Mouse (Mus musculus): ENCODE data around the gene Brwd1. TPM values are rescaled to one million over a fixed set of nuclear protein-coding genes. Genes with fewer than 3 reads are reported as not detected.
"Not testable (repeated sequence)": the region's sequence is repeated elsewhere in the genome, so short reads cannot be mapped to it uniquely, and the experiment has no call there.

Brwd1 gene
- total RNA-seq, 2 experiments from 2014 or later = 41.7 to 44.6 TPM

DNA sequence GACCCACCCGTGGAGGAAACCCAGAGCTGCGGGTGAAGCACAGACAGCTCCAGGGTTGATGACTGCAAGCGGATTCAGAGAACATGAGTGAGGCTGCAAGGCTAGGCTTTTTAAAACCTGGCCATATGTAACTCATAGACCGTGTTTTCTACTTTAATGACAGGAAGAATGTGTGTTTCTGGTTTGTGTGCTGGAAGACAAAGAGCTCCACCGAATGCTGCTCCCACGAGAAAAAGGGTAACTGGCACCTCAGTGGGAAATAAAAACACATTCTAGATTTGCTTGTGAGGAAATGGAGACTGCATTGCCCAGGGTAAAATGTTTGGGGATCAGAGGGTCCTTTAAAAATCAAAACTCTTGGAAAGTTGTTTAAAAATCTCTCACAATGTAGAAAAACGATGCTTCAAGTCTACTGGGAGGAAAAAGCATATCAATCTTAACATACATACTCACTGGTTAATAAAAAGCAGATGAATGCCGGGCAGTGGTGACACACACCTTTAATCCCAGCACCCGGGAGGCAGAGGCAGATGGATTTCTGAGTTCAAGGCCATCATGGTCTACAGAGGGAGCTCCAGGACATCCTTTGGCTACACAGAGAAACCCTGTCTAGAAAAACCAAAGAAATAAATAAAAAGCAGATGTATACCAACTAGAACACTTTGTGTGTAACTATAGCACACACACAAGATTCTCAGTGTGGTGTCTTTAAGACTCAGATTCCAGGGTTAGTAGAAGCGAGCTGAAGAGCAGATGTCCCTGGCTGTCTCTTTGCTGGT, 91.0 kb downstream of the Brwd1 start:
- ATAC-seq (replicated peaks; ENCODE audit: poor library complexity, severe bottlenecking) = no peak

DNA sequence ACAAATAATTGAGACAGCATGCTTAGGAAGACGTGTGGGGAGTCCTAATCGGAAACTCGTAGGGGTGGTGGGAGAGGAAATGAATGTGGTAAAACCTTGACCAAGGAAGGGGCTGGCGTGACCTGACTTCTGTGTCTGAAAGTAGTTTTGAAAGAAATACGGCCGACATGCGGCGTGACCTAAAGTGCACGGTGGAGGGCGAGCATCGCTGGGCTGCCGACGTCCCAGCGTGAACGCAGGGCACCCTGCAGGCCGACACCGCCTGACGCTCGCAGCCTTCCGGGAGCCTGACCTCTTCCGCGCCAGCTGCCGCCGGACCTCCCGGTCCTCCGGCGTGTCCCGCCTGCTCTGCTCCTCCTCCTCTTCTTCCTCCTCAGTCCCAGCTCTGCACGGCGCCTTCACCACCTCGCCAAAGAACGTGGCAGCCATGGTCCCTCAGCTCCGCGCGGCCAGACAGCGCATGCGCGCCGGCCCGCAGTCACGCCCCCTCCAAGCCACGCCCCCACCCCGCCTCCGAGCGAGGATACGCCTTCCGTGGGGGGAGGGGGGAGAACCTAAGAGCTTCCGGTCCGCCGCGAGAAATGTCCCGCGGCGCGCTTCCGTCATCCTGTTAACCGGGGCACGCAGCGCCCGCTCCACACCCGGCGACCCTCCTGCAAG, 91.7 kb downstream of the Brwd1 start, which contains the start of gene Psmg1:
Gene Psmg1 (minus strand): TSS at position 499 of the 660 bp plus-strand sequence.
- ATAC-seq (replicated peaks; ENCODE audit: poor library complexity, severe bottlenecking) = peak; percentile 93

DNA sequence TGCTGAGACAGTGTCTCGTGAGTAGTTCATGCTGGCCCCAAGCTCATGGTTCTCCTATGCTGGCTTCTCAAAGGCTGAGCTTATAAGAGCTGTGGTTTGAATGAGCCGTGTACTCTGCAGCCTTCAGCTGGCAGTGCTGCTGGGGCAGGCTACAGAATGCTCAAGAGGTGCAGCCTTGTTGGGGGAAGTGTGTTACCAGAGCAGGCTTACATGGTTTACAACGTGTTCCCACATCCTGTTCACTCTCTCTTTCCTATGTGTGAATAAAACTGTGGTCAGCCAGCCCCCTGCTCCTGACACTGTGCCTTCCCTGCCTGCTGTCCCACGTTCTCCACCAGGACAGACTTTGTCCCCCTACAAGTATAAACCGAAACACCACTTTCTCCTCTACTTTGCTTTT, 97.4 kb downstream of the Brwd1 start:
- ATAC-seq (replicated peaks; ENCODE audit: poor library complexity, severe bottlenecking) = peak; percentile 77

DNA sequence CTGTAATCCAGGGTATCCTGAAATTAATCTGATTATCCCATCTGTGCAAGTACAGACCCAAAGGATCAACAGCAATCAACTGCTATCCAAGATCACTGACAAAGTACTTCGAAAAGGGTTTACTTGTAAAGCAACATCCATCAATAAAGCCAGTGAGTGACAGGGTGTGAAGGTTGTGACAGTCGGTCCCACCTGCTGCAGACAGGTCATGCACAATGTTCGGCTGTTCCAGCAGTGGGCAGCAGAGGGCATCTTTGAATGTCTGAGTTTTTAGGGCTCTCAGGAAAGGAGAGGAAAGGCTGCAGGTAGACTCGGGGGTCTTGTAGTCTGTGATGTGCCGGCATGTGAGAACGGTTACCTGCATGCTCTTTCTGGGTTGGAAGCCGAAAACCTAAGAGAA, 98.7 kb downstream of the Brwd1 start:
- peak; percentile 68 for ATAC-seq (replicated peaks; ENCODE audit: poor library complexity, severe bottlenecking)

DNA sequence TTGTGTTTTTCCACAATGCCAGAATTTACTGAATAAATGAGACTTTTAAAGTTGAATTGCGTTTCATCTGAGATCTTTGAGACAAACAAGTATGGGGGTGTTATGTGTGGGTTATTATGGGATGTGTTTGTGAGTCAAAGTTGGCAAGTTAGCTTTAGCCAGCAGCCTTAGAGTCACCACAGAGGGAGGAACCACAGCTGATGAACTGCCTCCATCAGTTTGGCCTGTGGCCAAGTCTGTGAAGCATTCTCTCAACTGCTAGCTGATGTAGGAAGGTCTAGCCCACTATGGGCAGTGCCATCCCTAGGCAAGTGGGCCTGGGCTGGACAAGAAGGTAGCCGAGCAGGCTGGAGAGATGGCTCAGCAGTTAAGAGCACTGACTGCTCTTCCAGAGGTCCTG, 111.5 kb downstream of the Brwd1 start:
- no peak for ATAC-seq (replicated peaks; ENCODE audit: poor library complexity, severe bottlenecking)

DNA sequence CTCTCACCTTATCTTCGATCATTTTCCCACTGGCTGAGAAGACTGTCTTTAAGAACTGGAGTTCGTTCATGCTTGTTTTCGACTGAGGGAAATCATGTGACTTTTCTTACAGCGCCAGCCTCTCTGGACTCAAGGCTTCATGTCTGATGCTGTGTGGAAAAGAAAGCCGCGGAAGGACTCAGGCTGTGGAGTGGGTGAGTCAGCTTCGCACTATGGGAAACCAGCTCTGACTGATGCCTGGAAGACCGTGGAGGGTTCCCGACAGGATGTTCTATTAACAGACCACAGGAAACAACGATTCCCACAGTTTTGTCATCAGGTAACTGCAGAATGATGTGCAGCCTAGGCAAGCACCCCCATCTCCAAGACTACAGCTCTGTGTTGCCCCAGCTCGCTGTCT, 114.9 kb downstream of the Brwd1 start:
- ATAC-seq (replicated peaks; ENCODE audit: poor library complexity, severe bottlenecking) = no peak

DNA sequence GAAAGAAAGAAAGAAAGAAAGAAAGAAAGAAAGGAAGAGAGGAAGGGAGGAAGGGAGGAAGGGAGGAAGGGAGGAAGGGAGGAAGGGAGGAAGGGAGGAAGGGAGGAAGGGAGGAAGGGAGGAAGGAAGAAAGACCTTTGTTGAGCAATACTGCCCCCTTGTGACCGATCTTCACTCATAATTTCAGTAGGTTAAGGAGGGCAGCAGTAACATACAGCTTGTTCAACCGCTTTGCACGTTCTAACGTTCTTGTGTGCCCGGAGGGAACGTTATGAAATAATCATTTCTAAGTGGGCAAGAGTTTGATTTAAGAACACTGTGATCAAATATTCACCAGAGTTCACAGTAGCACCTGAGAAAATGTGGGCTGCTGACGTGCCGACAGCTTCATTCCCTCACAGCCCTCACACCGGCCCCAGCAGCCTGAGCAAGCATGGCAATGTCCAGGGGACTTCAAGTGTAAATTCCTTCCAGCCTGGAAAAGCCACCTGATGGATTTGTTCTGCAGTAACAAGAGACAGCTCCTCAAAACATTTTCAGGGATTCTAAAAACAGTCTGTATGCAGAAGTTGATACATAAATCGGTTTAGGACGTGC, 117.8 kb downstream of the Brwd1 start:
- peak; percentile 59; the same call in 1 of the 2 replicates for ATAC-seq (replicated peaks; ENCODE audit: poor library complexity, severe bottlenecking)

DNA sequence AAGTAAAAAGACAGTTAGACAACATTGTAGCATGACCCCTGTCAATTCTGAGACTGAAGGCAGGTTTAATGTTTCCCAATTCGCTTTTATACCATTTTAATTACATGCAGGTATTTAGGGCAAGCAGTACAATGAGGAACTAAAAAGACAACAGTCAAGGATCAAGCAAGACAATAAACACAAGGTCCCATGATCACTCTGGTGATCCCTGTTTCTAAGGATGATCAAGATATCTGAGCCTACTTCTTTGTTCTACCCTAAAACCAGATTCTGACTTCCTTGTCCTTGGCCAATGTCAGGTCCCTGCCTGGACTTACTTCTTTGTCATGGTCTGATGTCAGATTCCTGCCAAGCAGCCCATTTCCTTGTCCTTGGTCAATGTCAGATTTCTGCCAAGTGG, 120.8 kb downstream of the Brwd1 start:
- ATAC-seq (replicated peaks; ENCODE audit: poor library complexity, severe bottlenecking) = not testable (repeated sequence)

DNA sequence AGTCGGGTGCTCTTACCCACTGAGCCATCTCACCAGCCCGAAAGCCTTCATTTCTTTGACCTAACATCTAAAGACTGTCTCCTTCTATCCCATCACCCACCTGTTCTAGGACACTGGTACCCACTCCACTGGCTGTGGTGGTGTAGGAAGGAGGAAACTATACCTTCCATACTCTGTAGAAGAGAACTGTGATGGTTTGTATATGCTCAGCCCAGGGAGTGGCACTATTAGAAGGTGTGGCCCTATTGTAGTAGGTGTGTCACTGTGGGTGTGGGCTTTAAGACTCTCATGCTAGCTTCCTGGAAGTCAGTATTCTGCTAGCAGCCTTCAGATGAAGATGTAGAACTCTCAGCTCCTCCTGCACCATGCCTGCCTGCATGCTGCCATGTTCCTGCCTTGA, 121.6 kb downstream of the Brwd1 start:
- not testable (repeated sequence) for ATAC-seq (replicated peaks; ENCODE audit: poor library complexity, severe bottlenecking)

DNA sequence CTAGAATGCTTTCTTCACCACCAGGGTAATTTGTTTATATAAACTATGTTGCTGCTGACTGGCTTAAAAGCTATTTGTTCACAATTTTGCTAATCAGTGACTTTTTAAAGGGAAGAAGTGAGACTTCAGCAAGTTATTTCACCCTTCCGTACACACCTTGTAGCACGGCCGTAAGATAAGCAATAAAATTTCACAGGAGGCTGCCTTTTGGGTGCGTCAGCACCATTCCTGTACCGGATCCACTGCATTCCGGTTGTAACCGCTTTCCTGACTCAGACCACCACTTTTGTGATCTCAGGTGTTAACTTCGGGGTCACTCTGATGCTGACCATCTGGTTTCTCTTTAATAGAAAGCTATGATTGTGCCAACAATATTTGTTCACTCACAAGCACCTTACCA, 124.2 kb downstream of the Brwd1 start:
- no peak for ATAC-seq (replicated peaks; ENCODE audit: poor library complexity, severe bottlenecking)

DNA sequence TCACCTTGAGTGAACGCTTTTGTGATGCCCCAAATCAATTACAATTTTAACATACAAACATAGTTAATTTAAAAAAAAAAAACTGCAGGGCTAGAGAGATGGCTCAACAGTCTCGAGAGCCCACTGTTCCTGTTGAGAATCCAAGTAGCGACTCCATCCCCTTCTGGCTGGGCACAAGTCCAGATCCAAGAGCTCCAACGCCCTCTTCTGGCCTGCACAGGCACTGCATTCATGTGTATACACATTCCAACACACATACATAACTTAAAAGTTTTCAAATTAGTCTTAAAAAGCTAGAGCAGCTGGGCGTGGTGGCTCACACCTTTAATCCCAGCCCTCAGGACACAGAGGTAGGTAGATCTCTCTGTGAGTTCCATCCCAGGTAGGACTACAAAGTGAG, 125.7 kb downstream of the Brwd1 start:
- no peak for ATAC-seq (replicated peaks; ENCODE audit: poor library complexity, severe bottlenecking)

DNA sequence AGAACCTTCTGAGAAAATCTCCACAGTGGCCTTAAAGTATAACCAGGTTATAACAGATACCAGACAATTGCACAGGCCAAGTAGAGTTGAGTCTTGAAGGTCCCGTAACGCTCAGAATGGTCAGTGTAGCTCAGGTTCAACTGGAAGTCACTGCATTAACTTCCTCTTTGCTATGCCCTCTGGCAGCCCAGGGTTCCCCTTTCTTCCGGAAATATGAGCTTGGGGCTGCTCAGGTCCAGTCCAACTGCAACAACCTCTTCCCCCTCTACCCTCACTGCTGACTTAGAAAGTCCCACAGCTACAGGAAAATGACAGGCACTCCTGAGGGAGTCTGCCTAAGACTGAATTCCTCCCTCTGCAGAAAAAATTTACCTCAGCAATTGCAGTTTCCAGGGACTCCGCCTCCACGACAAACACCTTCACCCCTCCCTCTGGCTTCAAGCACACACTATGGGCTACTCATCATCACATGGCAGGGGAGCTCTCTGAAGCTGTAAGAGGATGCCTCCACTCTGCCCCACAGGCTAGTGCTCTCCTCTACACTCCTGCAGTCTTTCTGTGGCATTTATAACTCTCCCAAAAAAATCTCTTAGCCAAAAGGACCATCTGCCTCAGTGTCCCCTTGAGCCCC, 126.5 kb downstream of the Brwd1 start:
- peak; percentile 98 for ATAC-seq (replicated peaks; ENCODE audit: poor library complexity, severe bottlenecking)

DNA sequence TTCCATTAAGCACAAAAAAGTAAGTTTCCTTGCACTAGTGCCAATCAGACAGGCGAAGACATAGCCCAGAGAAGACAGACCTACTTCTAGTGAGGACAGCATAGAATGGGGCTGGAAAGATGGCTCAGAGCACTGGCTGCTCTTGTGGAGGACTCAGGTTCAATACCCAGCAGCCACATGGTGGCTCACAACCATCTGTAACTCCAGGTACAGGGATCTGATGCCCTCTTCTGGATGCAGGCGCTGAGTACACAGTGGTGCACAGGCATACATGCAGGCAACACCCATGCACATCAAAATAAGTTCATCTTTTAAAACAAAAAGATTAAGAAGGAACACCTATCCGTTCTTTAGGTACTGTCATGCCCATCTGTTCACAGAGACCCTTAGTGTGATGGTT, 128.0 kb downstream of the Brwd1 start:
- no peak for ATAC-seq (replicated peaks; ENCODE audit: poor library complexity, severe bottlenecking)

DNA sequence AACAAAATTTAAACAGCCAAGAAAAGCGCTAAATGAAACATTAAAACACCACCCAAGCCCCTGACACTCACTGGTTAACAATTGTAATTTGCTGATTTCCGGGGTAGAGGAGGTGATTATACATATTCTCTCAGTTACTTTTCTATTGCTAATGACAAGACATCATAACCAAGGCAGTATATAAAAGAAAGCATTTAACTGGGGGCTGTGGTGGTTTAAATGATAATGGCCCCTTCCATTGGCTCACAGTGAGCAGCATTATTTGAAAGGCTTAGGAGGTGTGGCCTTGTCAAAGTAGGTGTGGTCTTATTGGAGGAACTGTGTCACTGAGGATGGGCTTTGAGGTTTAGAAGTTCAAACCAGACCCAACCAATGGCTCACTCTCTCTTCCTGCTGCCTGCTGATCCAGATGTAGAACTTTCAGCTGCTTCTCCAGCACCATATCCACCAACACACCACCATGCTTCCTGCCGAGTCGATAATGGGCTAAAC, 129.1 kb downstream of the Brwd1 start:
- no peak for ATAC-seq (replicated peaks; ENCODE audit: poor library complexity, severe bottlenecking)

DNA sequence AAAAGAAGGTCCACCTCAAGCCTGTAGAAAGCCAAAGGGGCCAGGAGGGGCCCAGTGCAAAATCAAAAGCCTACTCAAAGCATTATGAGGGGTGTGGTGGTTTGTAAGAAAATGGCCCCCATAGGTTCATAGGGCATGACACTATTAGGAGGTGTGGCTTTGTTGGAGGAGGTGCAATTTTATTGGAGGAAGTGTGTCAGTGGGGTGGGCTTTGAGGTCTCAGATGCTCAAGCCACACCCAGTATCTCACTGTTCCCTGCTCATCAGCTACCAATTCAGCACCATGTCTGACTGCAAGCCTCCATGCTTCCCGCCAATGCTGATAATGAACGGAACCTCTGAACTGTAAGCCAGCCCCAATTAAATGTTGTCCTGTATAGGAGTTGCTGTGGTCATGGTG, 130.9 kb downstream of the Brwd1 start:
- no peak for ATAC-seq (replicated peaks; ENCODE audit: poor library complexity, severe bottlenecking)

DNA sequence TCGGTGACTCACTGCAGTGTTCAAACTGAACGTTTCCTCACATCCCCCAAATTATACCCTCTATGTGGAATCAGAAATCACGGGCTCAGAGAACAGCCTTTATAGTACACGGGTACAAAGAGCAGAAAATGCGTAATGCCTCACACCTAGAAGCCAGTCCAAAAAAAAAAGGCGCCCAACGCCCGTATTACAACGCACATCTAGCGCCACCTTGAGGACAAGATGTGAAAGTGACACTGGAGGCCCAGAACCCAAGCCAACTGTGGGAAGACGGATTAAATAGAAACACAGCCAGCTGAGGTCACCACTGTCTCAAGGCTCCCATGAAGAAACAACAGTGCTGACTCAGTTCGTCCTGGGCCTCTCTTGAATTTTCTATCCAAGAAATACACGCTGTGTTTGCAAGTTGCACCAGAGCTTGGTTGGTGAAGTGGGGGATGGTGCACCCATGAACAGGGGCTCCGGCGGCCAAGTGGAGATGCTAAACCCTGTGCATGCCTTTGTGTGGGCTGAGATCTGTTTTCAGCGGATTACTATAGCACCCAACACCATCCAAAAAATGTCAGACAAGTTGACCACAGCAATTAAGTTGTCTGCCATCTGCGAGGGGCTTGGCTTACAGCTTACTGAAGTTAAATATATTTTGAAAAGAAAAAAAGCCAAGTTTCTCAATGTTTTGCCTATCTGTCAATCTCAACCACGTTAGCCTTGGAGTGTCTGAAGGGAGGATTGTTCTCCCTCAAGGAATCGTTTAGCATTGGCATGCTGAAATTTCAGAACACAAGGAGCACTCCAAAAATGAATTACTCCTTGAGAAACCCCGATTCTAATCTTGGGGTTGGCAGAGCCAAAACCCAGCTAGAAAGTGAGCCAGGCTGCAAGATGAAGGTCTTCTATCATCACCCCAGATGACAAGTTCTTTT, 136.7 kb downstream of the Brwd1 start:
- ATAC-seq (replicated peaks; ENCODE audit: poor library complexity, severe bottlenecking) = peak; percentile 87

DNA sequence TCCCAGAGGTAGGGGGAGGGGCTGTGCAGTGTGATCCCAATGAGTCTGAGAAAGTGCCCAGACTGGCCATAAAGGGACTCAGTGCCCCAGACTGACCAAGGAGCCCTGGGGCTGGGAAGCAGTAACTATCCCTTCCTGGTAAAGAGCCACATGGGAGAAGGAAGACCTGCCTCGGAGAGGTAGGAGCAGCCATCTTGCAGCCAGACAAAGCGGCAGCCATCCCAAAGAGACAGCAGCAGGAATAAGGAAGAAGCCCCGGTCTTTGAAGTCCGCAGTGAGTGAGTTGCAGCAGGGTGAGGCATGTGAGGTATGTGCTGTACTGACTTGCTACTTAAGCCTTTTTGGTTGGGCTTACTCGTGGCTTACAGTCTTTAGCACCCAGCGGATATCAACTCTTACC, 139.1 kb downstream of the Brwd1 start:
- ATAC-seq (replicated peaks; ENCODE audit: poor library complexity, severe bottlenecking) = no peak

Data from granulocyte monocyte progenitor cell, adult 5-6 weeks (primary cell).